Mouse (Mus musculus): ENCODE data around the gene Itgb5. TPM values are rescaled to one million over a fixed set of nuclear protein-coding genes. Genes with fewer than 3 reads are reported as not detected.

The Itgb5 gene
- polyA plus RNA-seq, 1 experiment from 2014 or later = 13.5 TPM

DNA sequence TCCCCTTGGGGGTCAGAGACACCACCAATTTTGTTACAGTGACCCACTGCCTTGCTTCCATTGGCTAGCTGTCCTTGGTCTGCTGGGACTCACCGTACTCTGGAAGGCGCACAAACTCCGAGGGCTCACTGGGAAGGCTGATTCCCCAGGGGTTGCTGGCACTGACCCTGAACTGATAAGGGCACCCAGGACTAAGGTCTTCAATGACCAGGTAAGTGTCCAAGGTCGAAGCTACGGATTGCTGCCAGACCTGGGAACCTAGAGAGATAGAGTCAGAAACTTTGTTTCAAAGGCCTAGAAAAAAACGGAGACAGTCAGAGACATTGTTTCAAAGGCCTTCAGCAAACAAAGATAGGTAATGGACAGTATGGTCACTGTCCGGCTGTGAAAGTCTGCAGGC, 157.5 kb downstream of the Itgb5 start:
- H3K4me3 ChIP-seq (ENCODE audit: low read depth, low read length) = no peak overlapping the region
- ATAC-seq = no peak
- no peaks in the 10 kb centered on the region for H3K4me1 ChIP-seq (ENCODE audit: control insufficient read depth, insufficient read depth, low read length)
- no peak overlapping the region for H3K9ac ChIP-seq (ENCODE audit: low read depth, low read length)
- H3K27ac ChIP-seq (ENCODE audit: low read length) = no peak overlapping the region
- no peaks in the 10 kb centered on the region for H3K9me3 ChIP-seq (replicated peaks; ENCODE audit: control insufficient read depth, low read length, poor library complexity, severe bottlenecking)
- H3K36me3 ChIP-seq (ENCODE audit: control insufficient read depth, insufficient read depth, low read length) = no peaks in the 10 kb centered on the region; the same call in 1 of the 2 replicates
- 91% methylated on average over 7 of the region's 7 CpGs for WGBS
- H3K4me2 ChIP-seq (ENCODE audit: low read length) = no peak overlapping the region
- no peaks in the 10 kb centered on the region for H3K27me3 ChIP-seq (ENCODE audit: control insufficient read depth, insufficient read depth, low read depth, low read length)

- Histone ChIP-seq H3K36me3 (ENCODE audit: control insufficient read depth, insufficient read depth, low read length) (no peaks in the 10 kb centered on the region), H3K4me2 (ENCODE audit: low read length) (no peak overlapping the region), H3K4me3 (ENCODE audit: low read depth, low read length) (no peak overlapping the region), H3K27ac (ENCODE audit: low read length) (no peak overlapping the region), H3K27me3 (ENCODE audit: control insufficient read depth, insufficient read depth, low read depth, low read length) (no peaks in the 10 kb centered on the region), H3K4me1 (ENCODE audit: control insufficient read depth, insufficient read depth, low read length) (no peaks in the 10 kb centered on the region), H3K9me3 (replicated peaks; ENCODE audit: control insufficient read depth, low read length, poor library complexity, severe bottlenecking) (no peaks in the 10 kb centered on the region), H3K9ac (ENCODE audit: low read depth, low read length) (no peak overlapping the region)
- 63% methylated on average over 17 of the region's 17 CpGs for WGBS
- ATAC-seq = no peak
Observed at GRCm38 (mm10) chr16:33988358-33989012, 159.0 kb downstream of the Itgb5 start.

DNA sequence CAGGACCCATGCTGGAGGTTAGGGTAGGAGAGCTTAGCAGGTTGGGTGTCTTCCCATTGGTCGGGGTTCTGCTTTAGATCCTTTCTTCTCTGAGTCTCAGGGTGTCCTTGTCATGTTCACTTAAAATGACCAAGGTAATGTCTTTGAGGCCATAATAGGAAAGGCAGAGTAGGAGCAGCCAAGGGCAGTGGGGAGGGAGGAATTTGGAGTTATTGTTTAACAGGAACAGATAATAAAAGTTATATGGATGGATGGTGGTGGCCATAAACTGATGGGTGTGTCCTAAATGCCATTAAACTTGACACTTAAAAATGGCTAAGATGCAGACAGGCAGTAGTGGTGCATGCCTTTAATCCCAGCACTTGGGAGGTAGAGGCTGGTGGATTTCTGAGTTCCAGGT, 159.6 kb downstream of the Itgb5 start:
- no peaks in the 10 kb centered on the region for H3K4me1 ChIP-seq (ENCODE audit: control insufficient read depth, insufficient read depth, low read length)
- no peak overlapping the region for H3K4me2 ChIP-seq (ENCODE audit: low read length)
- H3K36me3 ChIP-seq (ENCODE audit: control insufficient read depth, insufficient read depth, low read length) = no peaks in the 10 kb centered on the region
- H3K27me3 ChIP-seq (ENCODE audit: control insufficient read depth, insufficient read depth, low read depth, low read length) = no peaks in the 10 kb centered on the region
- H3K4me3 ChIP-seq (ENCODE audit: low read depth, low read length) = no peak overlapping the region
- 79% methylated on average over 1 of the region's 1 CpGs for WGBS
- no peak overlapping the region for H3K27ac ChIP-seq (ENCODE audit: low read length)
- no peak for ATAC-seq
- H3K9me3 ChIP-seq (replicated peaks; ENCODE audit: control insufficient read depth, low read length, poor library complexity, severe bottlenecking) = no peaks in the 10 kb centered on the region
- H3K9ac ChIP-seq (ENCODE audit: low read depth, low read length) = no peak overlapping the region

GRCm38 (mm10) chr16:33990712-33991111, 161.2 kb downstream of the Itgb5 start:
- no peak for ATAC-seq
- 89% methylated on average over 4 of the region's 4 CpGs for WGBS

GRCm38 (mm10) chr16:33994321-33994720, 164.9 kb downstream of the Itgb5 start:
- H3K4me1 ChIP-seq (ENCODE audit: control insufficient read depth, insufficient read depth, low read length) = no peaks in the 10 kb centered on the region
- WGBS = 81% methylated on average over 6 of the region's 6 CpGs
- no peaks in the 10 kb centered on the region for H3K36me3 ChIP-seq (ENCODE audit: control insufficient read depth, insufficient read depth, low read length)
- no peaks in the 10 kb centered on the region for H3K27me3 ChIP-seq (ENCODE audit: control insufficient read depth, insufficient read depth, low read depth, low read length)
- H3K9ac ChIP-seq (ENCODE audit: low read depth, low read length) = no peak overlapping the region
- ATAC-seq = no peak
- H3K27ac ChIP-seq (ENCODE audit: low read length) = no peak overlapping the region
- no peak overlapping the region for H3K4me2 ChIP-seq (ENCODE audit: low read length)
- no peak overlapping the region for H3K4me3 ChIP-seq (ENCODE audit: low read depth, low read length)
- no peaks in the 10 kb centered on the region for H3K9me3 ChIP-seq (replicated peaks; ENCODE audit: control insufficient read depth, low read length, poor library complexity, severe bottlenecking)

More at GRCm38 (mm10) chr16:33990712-33991111, 161.2 kb downstream of the Itgb5 start:
- Histone ChIP-seq H3K27me3 (ENCODE audit: control insufficient read depth, insufficient read depth, low read depth, low read length) (no peaks in the 10 kb centered on the region), H3K9ac (ENCODE audit: low read depth, low read length) (no peak overlapping the region), H3K27ac (ENCODE audit: low read length) (no peak overlapping the region), H3K4me2 (ENCODE audit: low read length) (no peak overlapping the region), H3K4me3 (ENCODE audit: low read depth, low read length) (no peak overlapping the region), H3K9me3 (replicated peaks; ENCODE audit: control insufficient read depth, low read length, poor library complexity, severe bottlenecking) (no peaks in the 10 kb centered on the region), H3K36me3 (ENCODE audit: control insufficient read depth, insufficient read depth, low read length) (no peaks in the 10 kb centered on the region), H3K4me1 (ENCODE audit: control insufficient read depth, insufficient read depth, low read length) (no peaks in the 10 kb centered on the region)

DNA sequence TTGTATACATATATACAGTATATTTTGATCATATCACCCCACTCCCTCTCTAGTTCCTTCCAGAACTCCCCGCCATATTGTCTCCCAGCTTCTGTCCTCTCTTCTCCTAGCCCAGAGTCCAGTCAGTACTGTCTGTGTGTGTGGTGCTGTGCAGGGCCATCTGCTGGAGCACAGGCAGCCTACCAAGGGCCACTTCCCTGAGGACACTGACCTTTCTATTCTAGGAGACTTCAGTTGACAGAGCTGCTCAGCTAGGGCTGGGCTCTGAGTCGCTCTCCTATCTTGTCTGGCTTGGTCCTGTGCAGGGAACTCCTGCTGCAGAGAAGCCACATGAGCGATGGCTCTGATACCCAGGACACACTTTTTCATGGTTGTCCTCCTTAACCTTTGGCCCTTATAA, 166.0 kb downstream of the Itgb5 start:
- no peak overlapping the region for H3K27ac ChIP-seq (ENCODE audit: low read length)
- H3K9ac ChIP-seq (ENCODE audit: low read depth, low read length) = no peak overlapping the region
- H3K4me3 ChIP-seq (ENCODE audit: low read depth, low read length) = no peak overlapping the region
- no peak for ATAC-seq
- no peaks in the 10 kb centered on the region for H3K36me3 ChIP-seq (ENCODE audit: control insufficient read depth, insufficient read depth, low read length)
- no peak overlapping the region for H3K4me2 ChIP-seq (ENCODE audit: low read length)
- H3K4me1 ChIP-seq (ENCODE audit: control insufficient read depth, insufficient read depth, low read length) = no peaks in the 10 kb centered on the region
- no peaks in the 10 kb centered on the region for H3K27me3 ChIP-seq (ENCODE audit: control insufficient read depth, insufficient read depth, low read depth, low read length)
- no peaks in the 10 kb centered on the region for H3K9me3 ChIP-seq (replicated peaks; ENCODE audit: control insufficient read depth, low read length, poor library complexity, severe bottlenecking)
- 86% methylated on average over 3 of the region's 3 CpGs for WGBS

- no peak overlapping the region for H3K9ac ChIP-seq (ENCODE audit: low read depth, low read length)
- 7% methylated on average over 5 of the region's 5 CpGs for WGBS
Observed at GRCm38 (mm10) chr16:33996030-33996429, 166.6 kb downstream of the Itgb5 start.

GRCm38 (mm10) chr16:33998011-33998410, 168.5 kb downstream of the Itgb5 start:
- no peak for ATAC-seq
- H3K27ac ChIP-seq (ENCODE audit: low read length) = no peak overlapping the region
- no peaks in the 10 kb centered on the region for H3K4me1 ChIP-seq (ENCODE audit: control insufficient read depth, insufficient read depth, low read length)
- no peak overlapping the region for H3K9ac ChIP-seq (ENCODE audit: low read depth, low read length)
- H3K27me3 ChIP-seq (ENCODE audit: control insufficient read depth, insufficient read depth, low read depth, low read length) = no peaks in the 10 kb centered on the region
- H3K9me3 ChIP-seq (replicated peaks; ENCODE audit: control insufficient read depth, low read length, poor library complexity, severe bottlenecking) = no peaks in the 10 kb centered on the region
- no peaks in the 10 kb centered on the region for H3K36me3 ChIP-seq (ENCODE audit: control insufficient read depth, insufficient read depth, low read length)
- no peak overlapping the region for H3K4me3 ChIP-seq (ENCODE audit: low read depth, low read length)
- 86% methylated on average over 6 of the region's 6 CpGs for WGBS
- no peak overlapping the region for H3K4me2 ChIP-seq (ENCODE audit: low read length)

More at GRCm38 (mm10) chr16:33996030-33996429, 166.6 kb downstream of the Itgb5 start:
- Histone ChIP-seq H3K4me2 (ENCODE audit: low read length) (no peak overlapping the region), H3K36me3 (ENCODE audit: control insufficient read depth, insufficient read depth, low read length) (no peaks in the 10 kb centered on the region), H3K27me3 (ENCODE audit: control insufficient read depth, insufficient read depth, low read depth, low read length) (no peaks in the 10 kb centered on the region), H3K27ac (ENCODE audit: low read length) (no peak overlapping the region), H3K4me1 (ENCODE audit: control insufficient read depth, insufficient read depth, low read length) (no peaks in the 10 kb centered on the region), H3K9me3 (replicated peaks; ENCODE audit: control insufficient read depth, low read length, poor library complexity, severe bottlenecking) (no peaks in the 10 kb centered on the region), H3K4me3 (ENCODE audit: low read depth, low read length) (no peak overlapping the region)
- 0 out of 2 replicates have a peak, but pooled peaks have one; percentile 6 for ATAC-seq
